18 mouse cellular contexts compared by ENCODE assay signal in genomic region chr6:22214665-22215064, GRCm38 (mm10).
"Had no signal": no experiment of that assay in that cellular context is flagged by ENCODE, and none has a peak within 500 bp of the region (broad histone marks: within the 10 kb centered on the region; RNA-seq: fewer than 3 reads in every experiment).

No protein-coding gene starts in this region.

- H3K9me3 ChIP-seq: lung, embryonic 15.5 days; midbrain, embryonic 10.5 days; midbrain, embryonic 12.5 days; neural tube, embryonic 12.5 days; stomach, embryonic 15.5 days had no signal

- H3K4me1 ChIP-seq: lung, embryonic 15.5 days; midbrain, embryonic 10.5 days; midbrain, embryonic 12.5 days; neural tube, embryonic 12.5 days; stomach, embryonic 15.5 days had no signal

- H3K4me3 ChIP-seq: lung, embryonic 15.5 days; midbrain, embryonic 10.5 days; midbrain, embryonic 12.5 days; myocyte; neural tube, embryonic 12.5 days; stomach, embryonic 15.5 days had no signal

- H3K9ac ChIP-seq: liver, postnatal 0 days; lung, embryonic 15.5 days; midbrain, embryonic 12.5 days; neural tube, embryonic 12.5 days; stomach, embryonic 15.5 days had no signal

- ATAC-seq: liver, postnatal 0 days; lung, postnatal 0 days; midbrain, embryonic 16.5 days had no signal

- H3K27me3 ChIP-seq: lung, embryonic 15.5 days; midbrain, embryonic 12.5 days; neural tube, embryonic 12.5 days; stomach, embryonic 15.5 days had no signal

- H3K36me3 ChIP-seq: lung, embryonic 15.5 days; midbrain, embryonic 10.5 days; midbrain, embryonic 12.5 days; neural tube, embryonic 12.5 days; stomach, embryonic 15.5 days had no signal

- H3K4me2 ChIP-seq: lung, embryonic 15.5 days; midbrain, embryonic 12.5 days; neural tube, embryonic 12.5 days; stomach, embryonic 15.5 days had no signal

- H3K27ac ChIP-seq: lung, embryonic 15.5 days; midbrain, embryonic 10.5 days; midbrain, embryonic 12.5 days; neural tube, embryonic 12.5 days; stomach, embryonic 15.5 days; stomach, postnatal 0 days had no signal

- DNase-seq: liver, postnatal 0 days; lung, adult 2 months; lung, postnatal 14 days; lung, postnatal 36 days; midbrain, embryonic 14.5 days; right cerebral cortex, postnatal 14 days; thymus, adult 2 months; thymus, postnatal 25 days; thymus, postnatal 4 days had no signal
